Mouse (Mus musculus) kidney, embryonic 14.5 days (tissue): Measurements from ENCODE around the gene C130026I21Rik. TPM values are rescaled to one million over a fixed set of nuclear protein-coding genes. Genes with fewer than 3 reads are reported as not detected.
"Not testable (repeated sequence)": the region's sequence is repeated elsewhere in the genome, so short reads cannot be mapped to it uniquely, and the experiment has no call there.

ENCODE experiments used
- ATAC-seq: fragments of 200-750 bp; cut with Nextera tagmentation; 2 replicates; pipeline ENCODE4 v1.8.0; 2017; ENCODE audit warnings: moderate number of reproducible peaks, mild to moderate bottlenecking, moderate TSS enrichment, moderate library complexity; ENCODE audit not compliant: low FRiP score, low TSS enrichment
- H3K27ac ChIP-seq: fragments of 300-500 bp; sonication (generic); 2 replicates; pipeline ENCODE4 v1.5.1; 2014; ENCODE audit warnings: low read depth, mild to moderate bottlenecking, low read length, moderate library complexity, mixed read lengths
- H3K27me3 ChIP-seq: fragments of 300-500 bp; sonication (generic); 2 replicates; pipeline ENCODE4 v1.6.1; 2014; ENCODE audit warnings: mild to moderate bottlenecking, low read length; ENCODE audit not compliant: control insufficient read depth, insufficient read depth
- H3K36me3 ChIP-seq: fragments of 300-500 bp; sonication (generic); 2 replicates; pipeline ENCODE4 v1.6.1; 2014; ENCODE audit warnings: low read length, mixed read lengths; ENCODE audit not compliant: control insufficient read depth, insufficient read depth
- H3K4me1 ChIP-seq: fragments of 300-500 bp; sonication (generic); 2 replicates; pipeline ENCODE4 v1.6.1; 2014; ENCODE audit warnings: low read length, mixed read lengths; ENCODE audit not compliant: control insufficient read depth, insufficient read depth
- H3K4me2 ChIP-seq: fragments of 300-500 bp; sonication (generic); replicated peaks from 2 replicates; pipeline ENCODE4 v1.6.1; 2014; ENCODE audit warnings: low read depth, mild to moderate bottlenecking, low read length
- H3K4me3 ChIP-seq: fragments of 300-500 bp; sonication (generic); 2 replicates; pipeline ENCODE4 v1.5.1; 2014; ENCODE audit warnings: mild to moderate bottlenecking, low read length
- H3K9ac ChIP-seq: fragments of 300-500 bp; sonication (generic); 2 replicates; pipeline ENCODE4 v1.6.1; 2014; ENCODE audit warnings: low read depth, mild to moderate bottlenecking, low read length, moderate library complexity
- H3K9me3 ChIP-seq: fragments of 300-500 bp; sonication (generic); 2 replicates; pipeline ENCODE4 v1.6.1; 2016; ENCODE audit warnings: low read length; ENCODE audit not compliant: control insufficient read depth
- WGBS: fragments of 180-500 bp; shearing (Covaris S2); extraction: QIAGEN DNeasy Blood & Tissue Kit; methylation state at CpG from one replicate; pipeline ENCODE4 v1.1.7; 2014; 5-methylcytosine and 5-hydroxymethylcytosine counted together
- polyA plus RNA-seq: library from polyadenylated mRNA; unstranded; fragments of >200 nt; fragmentation: Nextera tagmentation; extraction: Ambion mirVana; gene quantifications from 2 replicates; pipeline ENCODE4 v1.2.1, GENCODE M21; 2014

The C130026I21Rik gene
- polyA plus RNA-seq, 1 experiment from 2014 or later: not detected

DNA sequence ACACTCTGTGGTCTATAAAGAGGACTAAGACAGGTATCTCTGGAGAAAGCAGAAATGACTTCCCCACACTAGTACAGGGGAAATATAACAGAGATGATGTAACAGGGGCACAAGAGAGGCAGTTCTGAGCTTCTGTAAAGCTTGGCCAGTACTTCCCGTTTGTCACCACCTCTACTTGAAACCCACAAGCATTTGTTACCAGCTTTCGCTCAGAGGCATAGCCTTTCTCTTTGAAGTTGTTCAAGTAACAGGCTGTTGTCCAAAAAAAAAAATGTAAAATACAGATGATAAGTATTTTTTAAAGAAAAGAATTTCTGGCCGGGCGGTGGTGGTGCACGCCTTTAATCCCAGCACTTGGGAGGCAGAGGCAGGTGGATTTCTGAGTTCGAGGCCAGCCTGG, 236.8 kb downstream of the C130026I21Rik start:
- H3K4me1 ChIP-seq, H3K27me3 ChIP-seq, H3K9ac ChIP-seq, H3K4me3 ChIP-seq, ATAC-seq, H3K36me3 ChIP-seq, H3K4me2 ChIP-seq, H3K27ac ChIP-seq, H3K9me3 ChIP-seq: not testable (repeated sequence)
- WGBS: 94% methylated on average over 5 of the region's 6 CpGs

- not testable (repeated sequence) for H3K4me1 ChIP-seq
- 62% methylated on average over 7 of the region's 14 CpGs for WGBS
Measured at GRCm38 (mm10) chr1:85030211-85030610, 240.2 kb downstream of the C130026I21Rik start.

DNA sequence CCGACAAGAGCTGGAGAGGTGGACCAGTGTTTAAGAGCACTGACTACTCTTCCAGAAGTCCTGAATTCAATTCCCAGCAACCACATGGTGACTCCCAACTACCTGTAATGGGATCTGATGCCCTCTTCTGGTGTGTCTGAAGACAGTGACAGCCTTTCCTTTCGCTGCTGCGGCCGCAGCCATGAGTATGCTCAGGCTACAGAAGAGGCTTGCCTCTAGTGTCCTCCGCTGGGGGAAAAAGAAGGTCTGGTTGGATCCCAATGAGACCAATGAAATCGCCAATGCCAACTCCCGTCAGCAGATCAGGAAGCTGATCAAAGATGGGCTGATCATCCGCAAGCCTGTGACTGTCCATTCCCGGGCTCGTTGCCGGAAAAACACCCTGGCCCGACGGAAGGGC, 258.4 kb downstream of the C130026I21Rik start:
- 94% methylated on average over 12 of the region's 13 CpGs for WGBS

More at GRCm38 (mm10) chr1:85030211-85030610, 240.2 kb downstream of the C130026I21Rik start:
- ATAC-seq, H3K9ac ChIP-seq, H3K4me3 ChIP-seq, H3K4me2 ChIP-seq, H3K27ac ChIP-seq, H3K36me3 ChIP-seq, H3K27me3 ChIP-seq, H3K9me3 ChIP-seq: not testable (repeated sequence)

DNA sequence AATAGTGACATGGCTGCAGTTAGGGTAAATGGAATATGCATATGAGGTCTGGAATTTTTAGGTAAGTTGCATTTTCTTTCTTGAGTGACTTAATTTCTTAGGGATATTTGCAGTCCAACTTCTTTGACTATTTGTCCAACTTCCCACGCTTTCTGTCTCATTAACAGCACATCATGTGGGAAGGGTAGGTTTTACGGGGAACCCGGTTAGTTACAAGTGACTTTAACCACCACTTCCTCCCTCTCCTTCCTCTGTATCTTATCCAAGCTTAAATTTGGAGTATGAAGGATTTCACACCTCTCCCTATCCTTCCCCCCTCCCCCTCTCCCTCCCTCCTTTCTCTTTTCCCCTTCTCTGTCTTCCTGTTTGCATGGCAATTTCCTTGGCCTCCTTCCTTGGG, 259.4 kb downstream of the C130026I21Rik start:
- not testable (repeated sequence) for H3K9me3 ChIP-seq, ATAC-seq, H3K27ac ChIP-seq, H3K4me2 ChIP-seq, H3K9ac ChIP-seq, H3K4me3 ChIP-seq, H3K27me3 ChIP-seq, H3K36me3 ChIP-seq, H3K4me1 ChIP-seq
- WGBS: 100% methylated on average over 1 of the region's 3 CpGs

More for the DNA sequence above, 258.4 kb downstream of the C130026I21Rik start:
- H3K36me3 ChIP-seq, H3K4me2 ChIP-seq, H3K9me3 ChIP-seq, H3K4me3 ChIP-seq, ATAC-seq, H3K9ac ChIP-seq, H3K27ac ChIP-seq, H3K4me1 ChIP-seq, H3K27me3 ChIP-seq: not testable (repeated sequence)

GRCm38 (mm10) chr1:85007737-85008136, 262.6 kb downstream of the C130026I21Rik start:
- H3K27me3 ChIP-seq, ATAC-seq, H3K4me3 ChIP-seq, H3K27ac ChIP-seq, H3K4me2 ChIP-seq, H3K9ac ChIP-seq, H3K9me3 ChIP-seq, H3K36me3 ChIP-seq, H3K4me1 ChIP-seq: not testable (repeated sequence)
- WGBS: 77% methylated on average over 1 of the region's 1 CpGs

DNA sequence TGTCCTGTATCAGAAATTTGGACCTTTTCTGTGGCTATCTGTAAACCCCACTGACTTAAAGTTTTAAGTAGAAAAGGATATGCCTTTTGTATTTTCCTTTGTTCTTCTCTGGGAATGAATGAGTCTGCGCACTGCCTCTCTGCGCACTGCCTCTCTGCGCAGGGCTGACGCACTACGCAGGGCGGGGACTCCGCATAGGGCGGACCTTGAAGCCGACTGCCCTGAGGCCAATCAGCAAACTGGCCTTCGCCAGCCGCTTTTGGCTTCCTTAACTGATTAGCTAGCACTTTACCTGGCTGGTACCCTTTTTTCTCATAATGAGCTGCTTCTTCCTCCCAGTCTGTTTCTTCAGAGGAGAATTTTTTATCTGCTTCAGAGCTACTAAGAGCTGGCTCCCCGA, 271.1 kb downstream of the C130026I21Rik start:
- not testable (repeated sequence) for H3K9ac ChIP-seq, H3K27me3 ChIP-seq, H3K9me3 ChIP-seq, H3K4me3 ChIP-seq, H3K4me1 ChIP-seq, H3K27ac ChIP-seq, H3K36me3 ChIP-seq, ATAC-seq, H3K4me2 ChIP-seq
- 95% methylated on average over 6 of the region's 12 CpGs for WGBS

- not testable (repeated sequence) for H3K27ac ChIP-seq, H3K27me3 ChIP-seq, H3K9me3 ChIP-seq, H3K9ac ChIP-seq, ATAC-seq, H3K4me2 ChIP-seq, H3K36me3 ChIP-seq, H3K4me3 ChIP-seq, H3K4me1 ChIP-seq
- WGBS: 87% methylated on average over 5 of the region's 9 CpGs
Measured at GRCm38 (mm10) chr1:84996305-84996704, 274.1 kb downstream of the C130026I21Rik start.

- WGBS: no CpG with 5 or more reads among the region's 1 CpGs
- H3K4me1 ChIP-seq, H3K9me3 ChIP-seq, H3K4me3 ChIP-seq, ATAC-seq, H3K27me3 ChIP-seq, H3K9ac ChIP-seq, H3K4me2 ChIP-seq, H3K27ac ChIP-seq, H3K36me3 ChIP-seq: not testable (repeated sequence)
Measured at GRCm38 (mm10) chr1:84994461-84994860, 275.9 kb downstream of the C130026I21Rik start.

- not testable (repeated sequence) for H3K9ac ChIP-seq, H3K27me3 ChIP-seq, H3K4me3 ChIP-seq, H3K36me3 ChIP-seq, H3K27ac ChIP-seq, H3K4me2 ChIP-seq, H3K4me1 ChIP-seq, H3K9me3 ChIP-seq
- ATAC-seq: 0 out of 2 replicates have a peak, but pooled peaks have one; percentile 52
- WGBS: 67% methylated on average over 1 of the region's 5 CpGs
Measured at GRCm38 (mm10) chr1:84993688-84994319, 276.6 kb downstream of the C130026I21Rik start.
